Mouse (Mus musculus): ENCODE data around the gene Vmn2r30.

DNA sequence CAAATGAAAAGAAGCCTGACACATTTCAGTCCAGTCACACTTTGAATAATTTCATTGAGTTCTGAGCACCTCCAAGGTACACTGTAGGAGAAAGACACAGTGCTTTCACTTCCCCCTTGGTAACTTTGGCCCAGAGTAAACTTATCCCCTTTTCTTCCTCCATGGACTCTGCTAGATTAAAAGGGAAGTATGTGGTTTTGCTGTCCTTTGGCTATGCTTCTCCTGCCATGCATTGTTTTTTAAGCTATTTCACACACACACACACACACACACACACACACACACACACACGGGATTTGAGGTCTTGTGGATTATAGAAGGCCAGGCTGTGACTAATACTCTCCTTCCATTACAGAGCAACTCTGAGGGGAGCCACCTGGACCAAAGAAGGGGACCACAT lies 56.0 kb downstream of the Vmn2r30 start:
- TF ChIP-seq POLR2A (IDR thresholded peaks at IDR 0.05; ENCODE audit: borderline replicate concordance, extremely low read depth, low read depth, low read length) (no peak), CTCF (IDR thresholded peaks at IDR 0.05; ENCODE audit: insufficient read depth, low read length) (no peak)

Data from lung, adult 2 months (tissue).